Mouse (Mus musculus) forebrain, embryonic 11.5 days (tissue): ENCODE data around the gene Pnn. TPM values are rescaled to one million over a fixed set of nuclear protein-coding genes. Genes with fewer than 3 reads are reported as not detected.

Source experiments
- polyA plus RNA-seq: library from polyadenylated mRNA; unstranded; fragments of >200 nt; fragmentation: Nextera tagmentation; extraction: Ambion mirVana; gene quantifications from 2 replicates; pipeline ENCODE4 v1.2.1, GENCODE M21; 2014

Gene Pnn
- polyA plus RNA-seq, 1 experiment from 2014 or later, result 127 TPM

Other genes with a start within 250 kb of the Pnn start
- gene Sec23a, start 54.9 kb upstream of the Pnn start, polyA plus RNA-seq, result 76.0 and 76.5 TPM in 2 replicates
- 27.1 and 33.2 TPM in 2 replicates for gene Gemin2, start 53.5 kb upstream of the Pnn start, polyA plus RNA-seq
- gene Trappc6b, start 5.4 kb upstream of the Pnn start, polyA plus RNA-seq, result 64.6 and 69.1 TPM in 2 replicates
- gene Mia2, start 28.9 kb downstream of the Pnn start, polyA plus RNA-seq, result 50.6 and 55.2 TPM in 2 replicates
- gene Fbxo33, start 152.8 kb downstream of the Pnn start, polyA plus RNA-seq, result 9.3 and 11.9 TPM in 2 replicates